Mouse (Mus musculus): ENCODE results near the gene Tcerg1l. TPM values are rescaled to one million over a fixed set of nuclear protein-coding genes. Genes with fewer than 3 reads are reported as not detected.

Gene Tcerg1l
- total and polyA plus RNA-seq, 3 experiments = 0.13 to 0.81 (median 0.40) TPM

- no peaks in the 10 kb centered on the region for H3K9me3 ChIP-seq (replicated peaks; ENCODE audit: low read length)
- H3K4me3 ChIP-seq (replicated peaks in 1 of 3; ENCODE audit: low read depth in 2 of 3, low read length in 2 of 3, poor library complexity in 1 of 3) = no peak overlapping the region
- dilution Hi-C loops (cut with MboI; ENCODE audit: extremely low pct_ligation_motif_present, extremely low pct_unique_long_range_greater_than_20kb, low sequenced_read_pairs) (no loop called here), in situ Hi-C loops (cut with MboI; ENCODE audit: low pct_ligation_motif_present, low pct_unique_long_range_greater_than_20kb, low sequenced_read_pairs) (no loop called here)
- H3K4me1 ChIP-seq (ENCODE audit: control insufficient read depth in 1 of 2, insufficient read depth in 2 of 2) = peaks cover 0 to 9% of the 10 kb centered on the region in 2 experiments; a peak in 2 of 4 replicates
- no peaks in the 10 kb centered on the region for H3K36me3 ChIP-seq (replicated peaks in 1 of 2; ENCODE audit: control insufficient read depth in 1 of 2, insufficient read depth in 1 of 2, low read length in 1 of 2)
- H3K27me3 ChIP-seq (replicated peaks) = no peaks in the 10 kb centered on the region
- no peak overlapping the region for H3K27ac ChIP-seq (ENCODE audit: insufficient read depth, low read depth)
- H3K4me2 ChIP-seq (ENCODE audit: insufficient read depth, low read depth, poor library complexity, severe bottlenecking) = no peak overlapping the region
- H3K9ac ChIP-seq (ENCODE audit: insufficient read depth, low read depth) = no peak overlapping the region
- no peaks in the 10 kb centered on the region for H3K79me2 ChIP-seq (replicated peaks; ENCODE audit: control insufficient read depth, extremely low read depth, insufficient read depth, poor library complexity, severe bottlenecking)
- TF ChIP-seq BHLHE40 (IDR thresholded peaks at IDR 0.05; ENCODE audit: low read depth, low read length) (no peak), GABPA (IDR thresholded peaks at IDR 0.05; ENCODE audit: insufficient replicate concordance, low read depth, low read length) (no peak), MAZ (IDR thresholded peaks at IDR 0.05; ENCODE audit: low read depth, low read length) (no peak), POLR2A (IDR thresholded peaks at IDR 0.05; ENCODE audit: low read depth, low read length) (no peak), JUND (conservative IDR thresholded peaks at IDR 0.05; ENCODE audit: low read depth, low read length) (no peak), ZNF384 (IDR thresholded peaks at IDR 0.05; ENCODE audit: low read depth, low read length) (no peak), MEF2A (IDR thresholded peaks at IDR 0.05; ENCODE audit: borderline replicate concordance, low read depth, low read length) (no peak), CHD2 (IDR thresholded peaks at IDR 0.05; ENCODE audit: low read length) (no peak), CHD1 (IDR thresholded peaks at IDR 0.05; ENCODE audit: low read depth, low read length) (no peak), USF2 (conservative IDR thresholded peaks at IDR 0.05; ENCODE audit: low read depth, low read length) (no peak), ETS1 (conservative IDR thresholded peaks at IDR 0.05; ENCODE audit: low read depth, low read length) (no peak), E2F4 (IDR thresholded peaks at IDR 0.05; ENCODE audit: insufficient replicate concordance, low read depth, low read length) (no peak), KAT2A (IDR thresholded peaks at IDR 0.05; ENCODE audit: insufficient replicate concordance, low read length) (no peak), JUN (IDR thresholded peaks at IDR 0.05; ENCODE audit: insufficient read depth, low read depth, low read length) (no peak), RAD21 (IDR thresholded peaks at IDR 0.05; ENCODE audit: low read depth, low read length) (no peak), NRF1 (IDR thresholded peaks at IDR 0.05; ENCODE audit: low read depth, low read length) (no peak), RCOR1 (conservative IDR thresholded peaks at IDR 0.05; ENCODE audit: low read depth, low read length) (no peak), NELFE (IDR thresholded peaks at IDR 0.05; ENCODE audit: low read depth, low read length) (no peak), POLR2AphosphoS2 (IDR thresholded peaks at IDR 0.05; ENCODE audit: low read depth, low read length) (no peak)
- DNase-seq (ENCODE audit: extremely low read depth) = no peak
These were observed 40.7 kb downstream of the Tcerg1l start for GRCm38 (mm10) chr7:138356655-138357449.

GRCm38 (mm10) chr7:138345451-138345850 lies 52.1 kb downstream of the Tcerg1l start:
- Histone ChIP-seq H3K4me3 (replicated peaks in 1 of 3; ENCODE audit: low read depth in 2 of 3, low read length in 2 of 3, poor library complexity in 1 of 3) (no peak overlapping the region), H3K27ac (ENCODE audit: insufficient read depth, low read depth) (no peak overlapping the region), H3K9ac (ENCODE audit: insufficient read depth, low read depth) (no peak overlapping the region), H3K4me1 (ENCODE audit: control insufficient read depth in 1 of 2, insufficient read depth in 2 of 2) (peaks cover 0 to 20% of the 10 kb centered on the region in 2 experiments; a peak in 2 of 4 replicates), H3K36me3 (replicated peaks in 1 of 2; ENCODE audit: control insufficient read depth in 1 of 2, insufficient read depth in 1 of 2, low read length in 1 of 2) (no peaks in the 10 kb centered on the region), H3K27me3 (replicated peaks) (no peaks in the 10 kb centered on the region), H3K4me2 (ENCODE audit: insufficient read depth, low read depth, poor library complexity, severe bottlenecking) (no peak overlapping the region), H3K79me2 (replicated peaks; ENCODE audit: control insufficient read depth, extremely low read depth, insufficient read depth, poor library complexity, severe bottlenecking) (no peaks in the 10 kb centered on the region), H3K9me3 (replicated peaks; ENCODE audit: low read length) (no peaks in the 10 kb centered on the region)
- no peak for TF ChIP-seq CHD2 (IDR thresholded peaks at IDR 0.05; ENCODE audit: low read length)
- TF ChIP-seq MAFK (IDR thresholded peaks at IDR 0.05; ENCODE audit: insufficient replicate concordance, low read length) = no peak
- TF ChIP-seq MYC (IDR thresholded peaks at IDR 0.05; ENCODE audit: low read depth, low read length) = no peak
- TF ChIP-seq GABPA (IDR thresholded peaks at IDR 0.05; ENCODE audit: insufficient replicate concordance, low read depth, low read length) = no peak
- no peak for TF ChIP-seq KAT2A (IDR thresholded peaks at IDR 0.05; ENCODE audit: insufficient replicate concordance, low read length)
- no peak for TF ChIP-seq NELFE (IDR thresholded peaks at IDR 0.05; ENCODE audit: low read depth, low read length)
- TF ChIP-seq ELF1 (IDR thresholded peaks at IDR 0.05; ENCODE audit: low read depth, low read length) = no peak
- no peak for TF ChIP-seq ZNF384 (IDR thresholded peaks at IDR 0.05; ENCODE audit: low read depth, low read length)
- TF ChIP-seq MAZ (IDR thresholded peaks at IDR 0.05; ENCODE audit: low read depth, low read length) = no peak
- TF ChIP-seq UBTF (IDR thresholded peaks at IDR 0.05; ENCODE audit: low read depth, low read length) = no peak
- TF ChIP-seq MEF2A (IDR thresholded peaks at IDR 0.05; ENCODE audit: borderline replicate concordance, low read depth, low read length) = no peak
- no peak for TF ChIP-seq JUND (conservative IDR thresholded peaks at IDR 0.05; ENCODE audit: low read depth, low read length)
- dilution Hi-C loops (cut with MboI; ENCODE audit: extremely low pct_ligation_motif_present, extremely low pct_unique_long_range_greater_than_20kb, low sequenced_read_pairs) (no loop called here), in situ Hi-C loops (cut with MboI; ENCODE audit: low pct_ligation_motif_present, low pct_unique_long_range_greater_than_20kb, low sequenced_read_pairs) (no loop called here)
- DNase-seq (ENCODE audit: extremely low read depth) = no peak

All from CH12.LX (cell line).